Mouse (Mus musculus) G1E (cell line): Measurements from ENCODE around the gene Trmt1. TPM values are rescaled to one million over a fixed set of nuclear protein-coding genes. Genes with fewer than 3 reads are reported as not detected.

Experiments
- ATAC-seq: 2 replicates; pipeline ENCODE4 v1.8.0; 2016; ENCODE audit warnings: mild to moderate bottlenecking; ENCODE audit not compliant: insufficient number of reproducible peaks, poor library complexity, low FRiP score, severe bottlenecking; ENCODE audit errors: extremely low read depth
- DNase-seq: peaks from one replicate; pipeline ENCODE4 v3.0.0; 2012; ENCODE audit warnings: low spot score
- H3K27me3 ChIP-seq: 2 replicates; pipeline ENCODE4 v1.6.1; 2012; ENCODE audit warnings: mild to moderate bottlenecking, low read length, inconsistent platforms; ENCODE audit not compliant: insufficient read depth
- H3K36me3 ChIP-seq: replicated peaks from 2 replicates; pipeline ENCODE3; 2012; ENCODE audit warnings: mild to moderate bottlenecking, inconsistent platforms
- H3K4me1 ChIP-seq: 2 replicates; pipeline ENCODE4 v1.6.1; 2012; ENCODE audit warnings: low read depth, low read length, inconsistent platforms, mixed read lengths; ENCODE audit not compliant: insufficient read depth
- H3K4me3 ChIP-seq: 2 replicates; pipeline ENCODE4 v1.5.1; 2012; ENCODE audit warnings: low read depth, mild to moderate bottlenecking, inconsistent platforms, low read length, moderate library complexity, mixed read lengths
- H3K9me3 ChIP-seq: replicated peaks from 2 replicates; pipeline ENCODE4 v1.6.1; 2012; ENCODE audit warnings: inconsistent platforms
- CTCF ChIP-seq: IDR thresholded peaks from 2 replicates; pipeline ENCODE4 v1.5.1; 2012; ENCODE audit warnings: low read depth, low read length, inconsistent platforms, mixed read lengths
- GATA1 ChIP-seq: IDR thresholded peaks from 2 replicates; pipeline ENCODE4 v1.6.1; 2012; ENCODE audit warnings: borderline replicate concordance, low read length, inconsistent platforms, mixed read lengths
- GATA2 ChIP-seq: IDR thresholded peaks from 2 replicates; pipeline ENCODE4 v1.6.1; 2012; ENCODE audit warnings: low read depth, low read length, inconsistent platforms, borderline replicate concordance
- POLR2AphosphoS5 ChIP-seq: IDR thresholded peaks from 2 replicates; pipeline ENCODE4 v1.6.1; 2012; ENCODE audit warnings: low read depth, low read length, inconsistent platforms; ENCODE audit not compliant: insufficient replicate concordance
- TAL1 ChIP-seq: conservative IDR thresholded peaks from 2 replicates; pipeline ENCODE4 v1.6.1; 2012; ENCODE audit warnings: low read depth, low read length, inconsistent platforms, mixed read lengths
- polyA plus RNA-seq: library from polyadenylated mRNA; stranded (reverse); fragments of >175 nt; gene quantifications from 2 replicates; pipeline ENCODE4 v1.2.3, GENCODE M21; 2012
- total RNA-seq, 2 experiments: library from RNA; stranded (forward) in 1 of 2; stranded (reverse) in 1 of 2; fragments of 200-1000 nt in 1 of 2; fragments of >200 nt in 1 of 2; fragmentation: Nextera tagmentation in 1 of 2; gene quantifications; 2 replicates each; pipeline ENCODE4 v1.2.3; 2014 to 2017

The Trmt1 gene
- total and polyA plus RNA-seq, 3 experiments, result 64.9 to 244 (median 68.2) TPM

DNA sequence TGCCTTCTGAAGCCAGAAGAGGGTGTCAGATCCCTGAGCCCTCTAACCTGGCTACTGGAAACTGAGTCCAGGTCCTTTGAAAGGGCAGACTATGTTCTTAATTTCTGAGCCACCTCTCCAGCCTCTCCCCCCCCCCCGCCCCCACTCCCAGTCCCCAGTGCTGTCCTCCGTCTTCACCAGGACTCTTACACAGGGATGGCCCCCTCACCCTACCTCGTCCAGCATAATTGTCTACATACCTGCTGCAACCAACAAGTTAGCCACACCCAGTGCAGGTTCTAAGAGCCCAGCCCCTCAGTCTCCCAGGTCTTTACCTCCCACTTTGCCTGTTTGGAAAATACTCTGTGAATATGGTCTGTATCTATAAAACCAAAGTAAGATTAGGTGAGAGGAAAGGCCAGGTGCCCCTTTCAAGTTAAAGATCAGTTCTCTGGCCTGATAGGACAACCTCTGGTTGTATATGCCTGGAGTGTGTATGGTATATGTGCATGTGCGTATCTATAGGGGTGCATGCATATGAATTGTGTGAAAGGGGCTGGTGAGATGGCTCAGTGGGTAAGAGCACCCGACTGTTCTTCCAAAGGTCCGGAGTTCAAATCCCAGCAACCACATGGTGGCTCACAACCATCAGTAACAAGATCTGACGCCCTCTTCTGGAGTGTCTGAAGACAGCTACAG is 45.4 kb upstream of the Trmt1 start:
- DNase-seq (no peak), ATAC-seq (no peak)
- no peak overlapping the region; the same call in 1 of the 2 replicates for H3K4me3 ChIP-seq
- peaks cover 30% of the 10 kb centered on the region for H3K27me3 ChIP-seq
- H3K9me3 ChIP-seq, result no peaks in the 10 kb centered on the region
- TF ChIP-seq GATA2, result no peak
- TF ChIP-seq POLR2AphosphoS5, result no peak
- no peak for TF ChIP-seq TAL1
- TF ChIP-seq GATA1, result no peak
- peaks cover 32% of the 10 kb centered on the region for H3K4me1 ChIP-seq
- no peaks in the 10 kb centered on the region for H3K36me3 ChIP-seq

DNA sequence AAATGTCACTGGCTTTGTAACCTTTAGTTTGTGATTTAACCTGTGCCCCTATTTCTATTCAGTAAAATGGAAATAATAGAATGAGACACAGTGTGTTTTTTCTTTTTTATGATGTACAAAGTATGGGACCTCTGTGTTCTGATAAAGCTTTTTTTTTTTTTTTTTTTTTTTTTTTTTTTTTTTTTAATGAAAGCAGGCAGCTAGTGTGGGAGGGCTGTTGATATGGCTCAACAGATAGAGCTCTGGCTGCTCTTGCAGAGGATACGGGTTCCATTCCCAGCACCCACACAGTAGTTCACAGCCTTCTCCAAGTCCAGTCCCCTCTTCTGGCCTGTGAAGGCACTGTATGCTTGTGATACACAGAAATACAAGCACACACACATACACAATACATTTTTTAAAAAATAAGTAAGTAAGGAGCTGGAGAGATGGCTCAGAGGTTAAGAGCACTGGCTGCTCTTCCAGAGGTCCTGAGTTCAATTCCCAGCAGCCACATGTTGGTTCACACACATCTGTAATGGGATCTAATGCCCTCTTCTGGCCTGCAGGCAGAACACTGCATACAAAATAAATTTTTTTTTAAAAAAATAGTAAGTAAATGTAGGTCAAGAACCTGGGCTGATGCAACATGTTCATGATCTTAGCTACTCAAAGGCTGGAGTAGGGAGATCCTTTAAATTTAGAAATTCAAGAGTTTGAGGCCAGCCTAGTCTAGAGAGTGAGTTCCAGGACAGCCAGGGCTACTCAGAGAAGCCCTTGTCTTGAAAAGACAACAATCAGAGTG is 44.3 kb upstream of the Trmt1 start:
- H3K4me3 ChIP-seq, result no peak overlapping the region
- peaks cover 20% of the 10 kb centered on the region for H3K27me3 ChIP-seq
- H3K36me3 ChIP-seq, result no peaks in the 10 kb centered on the region
- no peak for DNase-seq
- H3K9me3 ChIP-seq, result no peaks in the 10 kb centered on the region
- no peak for TF ChIP-seq POLR2AphosphoS5
- no peak for TF ChIP-seq GATA1
- no peak for TF ChIP-seq CTCF
- TF ChIP-seq GATA2, result no peak
- no peak for TF ChIP-seq TAL1
- H3K4me1 ChIP-seq, result peaks cover 32% of the 10 kb centered on the region
- no peak for ATAC-seq

DNA sequence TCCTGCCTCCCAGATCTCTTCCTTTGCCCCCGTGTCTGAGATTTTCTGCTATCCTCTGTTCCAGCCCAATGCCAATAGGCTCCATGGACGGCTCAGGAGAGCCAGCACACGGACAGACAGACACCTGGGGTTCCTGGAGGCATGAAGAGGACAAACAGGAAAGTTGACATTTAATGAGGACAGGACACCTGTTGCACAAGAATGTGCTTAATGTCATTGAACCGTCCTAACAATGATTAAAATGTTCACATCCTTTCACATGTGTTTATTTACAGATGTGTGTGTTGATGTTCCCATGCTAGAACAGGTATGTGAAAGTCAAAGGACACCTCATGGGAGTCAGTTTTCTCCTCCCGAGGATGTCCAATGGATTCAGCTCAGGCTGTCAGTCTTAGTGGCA is 43.1 kb upstream of the Trmt1 start:
- Histone ChIP-seq H3K9me3 (no peaks in the 10 kb centered on the region), H3K36me3 (no peaks in the 10 kb centered on the region), H3K4me3 (no peak overlapping the region), H3K27me3 (peaks cover 8% of the 10 kb centered on the region), H3K4me1 (peaks cover 40% of the 10 kb centered on the region)
- DNase-seq (no peak), ATAC-seq (no peak)
- TF ChIP-seq CTCF (no peak), GATA2 (no peak), TAL1 (no peak), POLR2AphosphoS5 (no peak), GATA1 (no peak)

DNA sequence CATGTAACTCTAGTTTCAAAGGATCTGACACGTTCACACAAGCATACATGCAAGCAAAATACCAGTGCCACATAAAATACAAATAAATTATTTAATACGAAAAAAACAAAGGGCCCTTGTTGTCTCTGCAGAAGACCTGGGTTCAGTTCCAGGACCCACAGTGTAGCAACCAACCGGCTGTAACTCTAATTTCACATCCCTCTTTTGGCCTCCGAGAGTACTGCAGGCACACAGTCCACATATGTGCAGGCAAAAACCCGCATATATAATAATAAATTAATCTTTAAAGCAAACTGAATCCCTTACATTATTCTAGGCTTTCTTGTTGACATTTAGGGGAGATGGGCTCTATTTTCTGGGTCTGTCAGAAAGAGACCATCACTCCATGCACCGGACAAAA is 39.3 kb upstream of the Trmt1 start:
- ATAC-seq (no peak), DNase-seq (no peak)
- TF ChIP-seq GATA2 (no peak), TAL1 (no peak), CTCF (no peak), GATA1 (no peak), POLR2AphosphoS5 (no peak)
- Histone ChIP-seq H3K27me3 (peaks cover 3% of the 10 kb centered on the region; the same call in 1 of the 2 replicates), H3K4me1 (peaks cover 35% of the 10 kb centered on the region), H3K4me3 (no peak overlapping the region), H3K36me3 (no peaks in the 10 kb centered on the region), H3K9me3 (no peaks in the 10 kb centered on the region)

DNA sequence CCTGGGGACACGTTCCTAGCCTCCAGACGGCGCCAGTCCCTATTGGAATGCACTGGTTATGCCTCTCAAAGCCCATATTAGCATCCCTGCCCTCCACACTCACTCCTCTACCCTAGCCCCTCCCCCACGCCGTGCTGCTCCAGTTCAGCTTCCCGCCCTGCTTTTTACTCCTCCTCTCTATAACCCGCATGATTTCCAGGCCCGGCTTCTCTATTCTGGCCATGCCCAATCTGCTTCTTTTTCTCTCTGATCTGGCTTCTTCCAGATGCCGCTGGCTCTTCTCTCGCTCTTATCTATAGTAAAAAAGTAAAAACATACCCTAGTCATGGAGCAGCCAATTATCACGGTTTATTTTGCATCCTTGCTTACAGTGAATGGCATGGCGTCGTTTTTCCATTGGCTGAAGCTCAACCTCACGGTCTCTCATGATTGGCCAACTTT is 38.6 kb upstream of the Trmt1 start:
- ATAC-seq, result no peak; the same call in 1 of the 2 replicates
- peaks cover 31% of the 10 kb centered on the region for H3K4me1 ChIP-seq
- no peak overlapping the region; the same call in 1 of the 2 replicates for H3K4me3 ChIP-seq
- H3K36me3 ChIP-seq, result no peaks in the 10 kb centered on the region
- no peak for DNase-seq
- H3K27me3 ChIP-seq, result peaks cover 3% of the 10 kb centered on the region; the same call in 1 of the 2 replicates
- TF ChIP-seq CTCF (no peak), GATA2 (no peak), GATA1 (no peak), TAL1 (no peak)
- H3K9me3 ChIP-seq, result no peaks in the 10 kb centered on the region

DNA sequence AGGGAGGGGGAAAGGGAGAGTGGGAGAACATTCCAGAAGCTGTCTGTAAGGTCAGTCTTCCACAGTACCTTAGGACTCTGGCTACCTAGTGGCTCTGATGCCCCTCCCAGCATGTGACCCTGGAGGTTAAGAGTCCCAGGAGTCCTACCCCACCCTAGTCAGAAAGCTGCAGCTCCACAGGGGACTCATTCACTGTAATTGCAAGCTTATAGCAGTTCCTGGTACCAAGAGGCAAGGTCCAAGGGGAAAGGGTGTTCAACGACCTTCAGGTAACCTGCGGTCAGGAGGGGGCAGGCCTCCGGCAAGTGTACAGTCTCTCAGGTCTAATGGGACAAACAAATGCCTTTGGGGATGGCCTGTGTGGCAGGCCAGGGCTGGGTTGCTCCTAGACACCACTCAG is 35.9 kb upstream of the Trmt1 start:
- H3K27me3 ChIP-seq, result no peaks in the 10 kb centered on the region
- ATAC-seq (no peak), DNase-seq (no peak)
- H3K9me3 ChIP-seq, result no peaks in the 10 kb centered on the region
- no peak overlapping the region for H3K4me3 ChIP-seq
- H3K36me3 ChIP-seq, result no peaks in the 10 kb centered on the region
- TF ChIP-seq TAL1 (no peak), CTCF (no peak), GATA1 (no peak), POLR2AphosphoS5 (no peak), GATA2 (no peak)
- H3K4me1 ChIP-seq, result peaks cover 32% of the 10 kb centered on the region
